Mouse (Mus musculus) midbrain, postnatal 0 days (tissue): ENCODE data around the gene Jsrp1. TPM values are rescaled to one million over a fixed set of nuclear protein-coding genes. Genes with fewer than 3 reads are reported as not detected.

Source experiments
- ATAC-seq: fragments of 200-750 bp; cut with Nextera tagmentation; 2 replicates; pipeline ENCODE4 v1.8.0; 2017; ENCODE audit warnings: moderate number of reproducible peaks, mild to moderate bottlenecking, moderate TSS enrichment, moderate library complexity; ENCODE audit not compliant: low FRiP score
- DNase-seq: peaks from one replicate; pipeline ENCODE4 v3.0.0-alpha.2; 2015; ENCODE audit warnings: low spot score
- H3K27ac ChIP-seq: fragments of 300-500 bp; sonication (generic); 2 replicates; pipeline ENCODE4 v1.5.1; 2014; ENCODE audit warnings: low read depth, mild to moderate bottlenecking, low read length, mixed read lengths
- H3K27me3 ChIP-seq: fragments of 300-500 bp; sonication (generic); 2 replicates; pipeline ENCODE4 v1.6.1; 2014; ENCODE audit warnings: low read length, control low read depth, mixed read lengths; ENCODE audit not compliant: insufficient read depth
- H3K36me3 ChIP-seq: fragments of 300-500 bp; sonication (generic); 2 replicates; pipeline ENCODE4 v1.6.1; 2014; ENCODE audit warnings: low read length, control low read depth, mixed read lengths; ENCODE audit not compliant: insufficient read depth
- H3K4me1 ChIP-seq: fragments of 300-500 bp; sonication (generic); 2 replicates; pipeline ENCODE4 v1.6.1; 2014; ENCODE audit warnings: mild to moderate bottlenecking, control low read depth, antibody characterized with exemption, low read length, mixed read lengths; ENCODE audit not compliant: insufficient read depth
- H3K4me2 ChIP-seq: fragments of 300-500 bp; sonication (generic); 2 replicates; pipeline ENCODE4 v1.6.1; 2014; ENCODE audit warnings: low read depth, mild to moderate bottlenecking, low read length, mixed read lengths; ENCODE audit not compliant: poor library complexity, severe bottlenecking
- H3K4me3 ChIP-seq: fragments of 300-500 bp; sonication (generic); 2 replicates; pipeline ENCODE4 v1.5.1; 2014; ENCODE audit warnings: low read depth, mild to moderate bottlenecking, low read length, moderate library complexity
- H3K9ac ChIP-seq: fragments of 300-500 bp; sonication (generic); replicated peaks from 2 replicates; pipeline ENCODE4 v1.6.1; 2014; ENCODE audit warnings: mild to moderate bottlenecking, low read length, moderate library complexity, mixed read lengths; ENCODE audit not compliant: poor library complexity, severe bottlenecking
- H3K9me3 ChIP-seq: fragments of 300-500 bp; sonication (generic); 2 replicates; pipeline ENCODE4 v1.6.1; 2016; ENCODE audit warnings: low read length, control low read depth
- CTCF ChIP-seq: IDR thresholded peaks from 2 replicates; pipeline ENCODE4 v1.5.1; 2016; ENCODE audit warnings: antibody characterized with exemption, mild to moderate bottlenecking
- WGBS: fragments of 180-500 bp; shearing (Covaris S2); extraction: QIAGEN DNeasy Blood & Tissue Kit; methylation state at CpG from one replicate; pipeline ENCODE4 v1.1.7; 2014; 5-methylcytosine and 5-hydroxymethylcytosine counted together
- polyA plus RNA-seq: library from polyadenylated mRNA; unstranded; fragments of >200 nt; fragmentation: Nextera tagmentation; extraction: Ambion mirVana; gene quantifications from 2 replicates; pipeline ENCODE4 v1.2.1, GENCODE M21; 2015
- total RNA-seq: library from RNA; depleted of rRNA; stranded (reverse); fragments of >200 nt; gene quantifications from 2 replicates; pipeline ENCODE4 v1.2.3, GENCODE M21; 2014

Jsrp1 gene
- total and polyA plus RNA-seq, 2 experiments from 2014 or later, result 1.1 TPM; not detected in 1

GRCm38 (mm10) chr10:80845055-80845693 lies 31.9 kb upstream of the Jsrp1 start:
- Histone ChIP-seq H3K9me3 (no peaks in the 10 kb centered on the region), H3K27ac (no peak overlapping the region), H3K36me3 (0 out of 2 replicates have a peak, but pooled peaks cover 2% of the 10 kb centered on the region), H3K9ac (no peak overlapping the region), H3K27me3 (peaks cover 7% of the 10 kb centered on the region; the same call in 1 of the 2 replicates), H3K4me1 (no peaks in the 10 kb centered on the region), H3K4me3 (no peak overlapping the region), H3K4me2 (no peak overlapping the region)
- DNase-seq, result no peak
- ATAC-seq, result no peak
- WGBS, result 51% methylated on average over 8 of the region's 8 CpGs
- TF ChIP-seq CTCF, result no peak

- Histone ChIP-seq H3K27me3 (peaks cover 7% of the 10 kb centered on the region; the same call in 1 of the 2 replicates), H3K4me2 (peak within 1 kb of the TSS; percentile 86), H3K9ac (peak within 1 kb of the TSS; percentile 86), H3K27ac (no peak within 1 kb of the TSS), H3K4me1 (no peaks in the 10 kb centered on the region), H3K36me3 (no peaks in the 10 kb centered on the region), H3K4me3 (peak within 1 kb of the TSS; percentile 70), H3K9me3 (no peaks in the 10 kb centered on the region)
- no peak for TF ChIP-seq CTCF
- peak; percentile 63 for ATAC-seq
- 4% methylated on average over 40 of the region's 51 CpGs for WGBS
- DNase-seq, result peak; percentile 68
These were observed 30.7 kb upstream of the Jsrp1 start, which contains the start of gene Lingo3 for GRCm38 (mm10) chr10:80843931-80844547. TSS of gene Lingo3 (minus strand) at chr10:80844039.

- peak overlapping the region; percentile 70 for H3K4me3 ChIP-seq
- 6% methylated on average over 31 of the region's 32 CpGs for WGBS
- no peaks in the 10 kb centered on the region for H3K9me3 ChIP-seq
- no peaks in the 10 kb centered on the region for H3K36me3 ChIP-seq
- H3K27me3 ChIP-seq, result peaks cover 7% of the 10 kb centered on the region; the same call in 1 of the 2 replicates
- H3K4me2 ChIP-seq, result peak overlapping the region; percentile 86
- H3K4me1 ChIP-seq, result no peaks in the 10 kb centered on the region
- DNase-seq (no peak), ATAC-seq (peak; percentile 45)
- peak overlapping the region; percentile 86 for H3K9ac ChIP-seq
- H3K27ac ChIP-seq, result no peak overlapping the region
- TF ChIP-seq CTCF, result no peak
These were observed 30.0 kb upstream of the Jsrp1 start for GRCm38 (mm10) chr10:80843087-80843930.

DNA sequence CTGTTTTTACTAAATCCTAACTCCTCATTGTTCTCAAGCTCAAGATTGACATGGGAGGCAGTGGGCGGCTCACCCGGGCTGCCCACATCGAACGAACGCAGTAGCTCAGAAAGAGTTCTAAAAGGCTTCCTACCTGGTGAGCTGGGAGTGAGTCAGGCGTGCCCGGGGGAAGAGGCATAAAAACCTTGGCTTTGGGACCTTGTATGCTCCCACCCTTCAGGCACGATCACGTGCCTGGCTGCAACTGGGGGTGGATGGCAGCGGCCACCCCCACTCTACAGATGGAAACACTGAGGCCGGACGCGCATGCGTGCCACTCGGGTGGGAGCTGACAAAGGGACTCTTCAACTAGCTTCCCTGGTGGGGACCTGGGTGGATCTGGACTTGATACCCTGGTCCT lies 29.0 kb upstream of the Jsrp1 start:
- TF ChIP-seq CTCF, result no peak
- 84% methylated on average over 15 of the region's 15 CpGs for WGBS
- no peak overlapping the region for H3K9ac ChIP-seq
- no peaks in the 10 kb centered on the region for H3K36me3 ChIP-seq
- no peaks in the 10 kb centered on the region for H3K9me3 ChIP-seq
- ATAC-seq (no peak), DNase-seq (no peak)
- H3K4me3 ChIP-seq, result no peak overlapping the region
- H3K4me1 ChIP-seq, result no peaks in the 10 kb centered on the region
- H3K4me2 ChIP-seq, result no peak overlapping the region
- H3K27me3 ChIP-seq, result peaks cover 7% of the 10 kb centered on the region; the same call in 1 of the 2 replicates
- H3K27ac ChIP-seq, result no peak overlapping the region

DNA sequence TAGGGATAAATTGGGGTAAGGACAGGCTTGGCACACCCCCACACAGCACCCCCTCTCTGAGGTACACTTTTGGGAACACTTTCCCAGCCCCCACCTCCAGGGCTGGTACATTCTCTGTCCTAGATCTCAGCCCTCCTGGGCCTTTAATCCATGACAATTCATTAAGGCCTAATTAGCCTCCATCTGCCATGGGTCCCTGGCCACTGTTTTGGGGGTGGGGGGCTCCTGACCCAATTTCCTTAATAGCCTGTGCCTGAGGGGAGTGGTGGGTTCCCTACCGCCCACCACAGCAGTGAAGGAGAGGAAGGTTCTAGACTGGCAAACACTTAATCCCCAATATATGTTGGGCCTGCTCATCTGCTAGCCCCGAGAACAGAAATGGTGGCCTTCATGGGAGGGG lies 28.4 kb upstream of the Jsrp1 start:
- H3K9me3 ChIP-seq, result no peaks in the 10 kb centered on the region
- no peak overlapping the region for H3K4me3 ChIP-seq
- H3K4me2 ChIP-seq, result no peak overlapping the region
- no peaks in the 10 kb centered on the region for H3K36me3 ChIP-seq
- DNase-seq (no peak), ATAC-seq (no peak)
- no peak overlapping the region for H3K27ac ChIP-seq
- no peak for TF ChIP-seq CTCF
- WGBS, result 80% methylated on average over 2 of the region's 2 CpGs
- H3K27me3 ChIP-seq, result peaks cover 7% of the 10 kb centered on the region; the same call in 1 of the 2 replicates
- no peaks in the 10 kb centered on the region for H3K4me1 ChIP-seq
- no peak overlapping the region for H3K9ac ChIP-seq
